Mouse (Mus musculus) cerebellum, adult (tissue): Measurements from ENCODE around the gene Rpl27.
"Not testable (repeated sequence)": the region's sequence is repeated elsewhere in the genome, so short reads cannot be mapped to it uniquely, and the experiment has no call there.

ENCODE experiments used
- ATAC-seq: cut with Nextera tagmentation; 2 replicates; pipeline ENCODE4 v1.9.2; 2017; ENCODE audit warnings: mild to moderate bottlenecking, moderate library complexity, mixed read lengths; ENCODE audit not compliant: insufficient number of reproducible peaks, low FRiP score, low TSS enrichment

Gene Rpl27

GRCm38 (mm10) chr11:101446860-101447259, 4.8 kb downstream of the Rpl27 start:
- not testable (repeated sequence) for ATAC-seq

DNA sequence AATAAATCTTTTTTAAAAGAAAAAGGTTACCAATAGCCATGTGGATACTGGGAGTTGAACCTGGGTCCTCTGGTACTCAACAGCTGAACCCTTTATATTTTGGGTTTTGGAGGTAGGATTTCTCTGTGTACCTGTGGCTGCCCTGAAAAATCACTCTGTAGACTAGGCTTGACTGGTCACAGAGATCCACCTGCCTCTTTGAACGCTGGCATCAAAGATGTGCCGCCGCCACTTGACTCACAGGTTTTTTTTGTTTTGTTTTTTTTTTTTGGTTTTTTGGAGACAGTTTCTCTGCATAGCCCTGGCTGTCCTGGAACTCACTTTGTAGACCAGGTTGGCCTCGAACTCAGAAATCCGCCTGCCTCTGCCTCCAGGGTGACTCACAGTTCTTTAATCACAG, 5.7 kb downstream of the Rpl27 start:
- ATAC-seq = no peak

DNA sequence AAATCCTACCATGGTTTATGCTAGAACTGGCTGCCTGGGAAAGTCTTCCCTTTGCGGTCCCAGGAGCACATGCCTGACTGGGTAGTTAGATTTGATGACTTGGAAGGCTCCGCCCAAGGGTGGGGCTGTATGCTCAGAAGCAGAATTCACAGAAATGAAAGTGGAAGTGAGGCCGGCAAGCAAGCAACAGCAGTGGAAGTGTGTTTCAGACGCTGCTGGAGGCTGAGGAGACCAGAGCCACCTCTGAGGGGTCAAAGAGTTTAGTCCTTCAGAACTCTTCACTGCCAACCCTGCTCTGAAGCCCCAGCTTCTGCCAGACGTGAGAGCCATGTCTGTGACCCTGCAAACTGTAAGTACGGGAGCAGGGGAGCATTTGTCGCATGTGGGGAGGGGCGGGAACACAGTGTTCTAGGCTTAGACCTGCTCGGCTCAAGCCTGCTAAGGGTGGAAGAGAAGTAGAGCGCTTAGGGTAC, 6.2 kb downstream of the Rpl27 start, which contains the start of gene Ifi35:
Ifi35 (plus strand) TSS at position 134 of the 473 bp plus-strand sequence.
- no peak for ATAC-seq

DNA sequence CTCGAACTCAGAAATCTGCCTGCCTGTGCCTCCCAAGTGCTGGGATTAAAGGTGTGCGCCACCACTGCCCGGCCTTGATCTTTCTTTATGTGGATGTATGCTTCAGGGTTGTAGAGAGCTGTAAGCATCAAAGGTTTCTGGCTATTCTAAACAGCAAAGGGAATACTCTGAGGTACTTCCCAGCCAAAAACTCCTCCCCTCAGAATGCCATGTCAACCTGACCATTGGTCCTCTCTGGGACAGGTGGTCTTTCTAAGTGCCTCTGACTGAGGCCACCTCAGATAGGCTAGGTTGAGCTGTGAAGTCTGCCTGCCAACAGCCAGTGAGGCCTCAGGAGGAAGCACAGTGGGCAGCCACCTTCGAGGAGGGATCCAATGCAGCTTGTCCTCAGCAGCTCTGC, 6.8 kb downstream of the Rpl27 start:
- ATAC-seq = no peak

DNA sequence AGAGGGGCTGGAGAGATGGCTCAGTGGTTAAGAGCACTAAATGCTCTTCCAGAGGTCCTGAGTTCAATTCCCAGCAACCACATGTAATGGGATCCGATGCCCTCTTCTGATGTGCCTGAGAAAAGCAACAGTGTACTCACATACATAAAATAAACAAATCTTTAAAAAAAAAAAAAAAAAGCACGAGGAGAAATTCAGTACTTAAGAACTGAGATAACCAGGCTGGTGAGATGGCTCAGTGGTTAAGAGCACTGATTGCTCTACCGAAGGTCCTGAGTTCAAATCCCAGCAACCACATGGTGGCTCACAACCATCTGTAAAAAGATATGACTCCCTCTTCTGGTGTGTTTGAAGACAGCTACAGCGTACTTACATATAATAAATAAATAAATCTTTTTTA, 7.5 kb downstream of the Rpl27 start:
- ATAC-seq = not testable (repeated sequence)

DNA sequence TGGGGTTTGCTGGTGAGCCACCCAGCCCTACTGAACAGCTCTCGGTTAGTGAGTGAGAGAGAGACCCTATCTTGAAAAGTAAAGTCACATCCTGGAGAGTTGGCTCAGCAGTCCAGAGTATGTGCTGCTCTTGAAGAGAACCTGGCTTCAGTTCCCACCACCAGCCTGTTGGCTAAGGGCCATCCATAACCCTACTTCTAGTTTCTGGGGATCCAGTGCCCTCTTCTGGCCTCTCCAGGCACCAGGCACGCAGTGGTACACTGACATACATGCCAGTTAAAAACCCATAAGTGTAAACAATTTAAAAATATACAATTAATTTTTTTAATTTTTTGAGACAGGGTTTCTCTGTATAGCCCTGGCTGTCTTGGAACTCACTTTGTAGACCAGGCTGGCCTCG, 8.3 kb downstream of the Rpl27 start:
- no peak for ATAC-seq

DNA sequence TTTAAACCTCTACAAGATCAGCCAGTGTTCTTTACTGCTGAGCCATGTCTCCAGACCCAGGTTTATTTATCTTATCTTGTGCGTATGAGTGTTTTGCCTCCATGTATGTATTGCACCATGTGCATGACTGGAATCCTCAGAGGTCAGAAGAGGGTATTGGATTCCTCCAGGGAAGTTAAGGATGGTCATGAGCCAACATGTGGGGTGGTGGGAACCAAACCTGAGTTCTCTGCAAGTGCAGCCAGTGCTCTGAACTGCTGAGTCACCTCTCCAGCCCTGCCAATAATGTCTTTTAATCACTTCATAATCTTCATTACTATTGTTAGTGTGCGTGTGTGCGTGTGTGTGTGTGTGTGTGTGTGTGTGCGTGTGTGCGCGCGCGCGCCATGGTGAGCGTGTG, 9.4 kb downstream of the Rpl27 start:
- ATAC-seq = no peak

- no peak for ATAC-seq
Measured at GRCm38 (mm10) chr11:101452093-101452774, 10.1 kb downstream of the Rpl27 start.

DNA sequence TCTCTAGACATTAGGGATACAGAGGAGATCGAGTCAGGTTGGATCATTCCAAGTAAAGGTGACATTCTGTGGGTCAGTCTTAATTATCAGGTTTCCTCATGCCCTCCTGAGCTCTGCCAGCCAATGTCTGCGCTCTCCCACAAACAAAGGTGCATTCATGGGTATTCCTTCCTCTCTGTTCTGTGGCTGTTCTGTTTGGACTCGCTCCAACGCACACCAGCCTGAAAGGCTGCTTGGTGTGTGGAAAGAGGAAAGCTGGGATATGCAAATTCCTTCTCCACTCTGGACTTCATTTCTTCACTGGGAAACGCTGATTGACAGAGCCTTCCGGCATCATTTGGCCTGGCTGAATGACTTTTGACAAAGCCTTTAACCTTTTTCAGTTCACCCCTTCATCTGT, 12.6 kb downstream of the Rpl27 start:
- no peak for ATAC-seq

DNA sequence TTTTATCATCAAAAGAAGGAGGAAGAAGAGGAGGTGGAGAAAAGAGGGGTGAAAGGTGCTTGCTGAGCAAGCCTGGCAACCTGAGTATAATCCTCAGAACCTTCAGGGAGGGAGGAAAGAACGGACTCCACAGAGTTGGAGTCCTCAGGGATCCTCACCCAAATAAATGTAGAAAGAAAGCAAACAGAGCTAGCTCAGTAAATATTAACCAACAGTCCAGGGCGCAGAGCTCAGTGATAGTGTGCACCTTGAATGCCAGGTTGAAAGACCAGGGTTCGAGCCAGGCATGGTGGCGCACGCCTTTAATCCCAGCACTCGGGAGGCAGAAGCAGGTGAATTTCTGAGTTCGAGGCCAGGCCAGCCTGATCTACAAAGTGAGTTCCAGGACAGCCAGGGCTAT, 13.5 kb downstream of the Rpl27 start:
- ATAC-seq = no peak

GRCm38 (mm10) chr11:101457631-101458030, 15.5 kb downstream of the Rpl27 start:
- no peak for ATAC-seq

- ATAC-seq = no peak
Measured at GRCm38 (mm10) chr11:101458217-101458616, 16.1 kb downstream of the Rpl27 start.

GRCm38 (mm10) chr11:101459716-101460115, 17.6 kb downstream of the Rpl27 start:
- no peak for ATAC-seq

GRCm38 (mm10) chr11:101460321-101460720, 18.2 kb downstream of the Rpl27 start:
- ATAC-seq = no peak

DNA sequence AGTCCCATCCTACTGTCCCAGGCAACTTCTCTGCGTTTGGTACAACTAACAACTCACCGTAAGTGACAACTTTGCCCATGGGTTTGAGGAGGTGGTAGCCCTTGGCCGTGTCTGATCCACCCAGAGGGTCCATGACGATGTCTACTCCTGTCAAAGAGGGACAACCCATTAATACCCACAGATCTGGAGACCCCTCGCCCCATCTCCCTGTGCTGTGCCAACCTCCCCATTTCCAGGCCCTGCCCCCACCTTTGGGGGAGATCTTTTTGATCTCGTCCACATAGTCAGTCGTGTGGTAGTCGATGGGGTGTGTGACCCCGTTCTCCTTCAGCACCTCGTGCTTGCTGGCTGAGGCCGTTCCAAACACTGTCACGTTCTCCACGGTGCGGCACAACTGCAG, 20.0 kb downstream of the Rpl27 start:
- ATAC-seq = no peak

DNA sequence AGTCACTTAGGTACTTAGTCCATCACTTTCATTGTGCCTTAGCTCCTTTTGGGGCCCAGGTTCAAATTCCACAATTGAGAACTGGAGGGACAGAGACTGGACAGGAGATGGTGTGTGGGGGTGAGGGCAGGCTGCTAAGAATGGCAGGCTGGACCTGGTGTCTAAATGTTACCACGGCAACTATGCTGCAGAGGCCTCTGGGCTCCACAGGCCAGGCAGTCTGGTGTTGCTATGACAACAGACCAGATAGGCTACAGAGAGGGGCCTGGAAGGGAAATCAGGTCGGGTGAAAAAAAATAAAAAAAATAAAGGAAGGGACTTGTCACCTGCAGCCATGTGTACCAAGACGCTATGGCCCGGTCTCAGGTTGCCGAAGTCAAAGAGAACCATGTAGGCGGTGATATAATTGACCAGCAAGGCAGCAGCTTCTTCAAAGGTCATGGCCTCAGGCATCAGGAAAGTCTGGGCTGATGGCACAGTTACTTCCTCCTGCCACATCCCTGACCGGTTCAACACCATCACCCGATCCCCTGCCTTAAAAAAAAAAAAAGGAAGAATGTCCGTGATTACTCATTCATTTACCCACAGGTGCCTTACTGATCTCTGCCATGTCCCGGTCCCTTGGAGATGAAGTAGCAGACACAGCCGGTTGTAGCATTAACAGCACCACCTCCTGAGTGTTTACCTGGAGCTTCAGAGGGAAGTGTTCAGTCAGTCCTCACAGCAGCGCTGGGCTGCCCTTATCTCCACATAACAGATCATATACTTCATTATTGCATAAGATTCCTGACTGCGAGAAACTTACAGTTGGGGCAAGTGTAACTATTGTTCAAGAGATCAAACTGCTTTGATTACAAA, 20.7 kb downstream of the Rpl27 start:
- ATAC-seq = no peak

DNA sequence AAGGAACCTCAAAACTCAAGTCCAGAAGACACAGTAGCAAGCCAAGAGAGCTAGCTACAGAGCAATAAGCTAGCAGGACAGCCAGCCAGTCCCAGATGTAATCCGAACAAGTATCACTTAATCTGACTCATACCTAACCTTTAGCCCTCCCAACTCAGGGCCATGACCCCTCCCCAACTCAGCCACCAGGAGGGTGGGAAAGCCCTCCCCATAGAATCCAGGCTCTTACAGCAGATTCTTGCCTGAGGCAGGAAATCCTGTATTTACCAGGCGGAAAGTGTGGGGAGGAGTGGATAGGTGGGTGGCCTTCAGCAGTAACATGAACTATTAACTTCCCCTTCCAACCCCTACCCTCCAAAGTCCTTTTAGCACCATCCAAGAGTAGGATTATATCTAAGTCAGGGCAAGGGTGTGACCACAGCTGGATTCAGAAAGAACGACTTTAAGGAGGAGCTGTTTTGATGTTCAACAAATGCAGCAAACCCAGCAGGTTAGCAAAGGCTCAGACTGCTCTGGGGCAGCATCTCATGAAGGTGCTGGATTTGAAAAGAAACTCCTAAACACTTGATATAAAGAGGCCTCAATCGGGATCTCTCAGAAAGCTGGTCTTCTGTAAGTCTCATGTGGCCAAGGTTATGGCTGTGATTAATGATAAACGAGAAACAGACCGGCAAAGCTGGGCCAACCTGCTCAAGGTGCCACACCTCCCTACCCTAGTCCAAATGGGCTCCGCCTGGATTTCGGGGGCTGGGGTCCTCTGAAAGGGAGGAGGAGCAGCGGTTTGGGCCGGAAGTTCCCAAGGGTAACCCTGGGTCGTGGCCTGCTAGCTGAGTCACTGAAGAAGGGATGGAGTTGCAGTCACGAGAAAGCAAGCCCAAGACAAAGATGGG, 22.4 kb downstream of the Rpl27 start, which contains the start of gene Rnd2:
Rnd2 (plus strand) TSS at position 789 of the 890 bp plus-strand sequence.
- no peak for ATAC-seq

DNA sequence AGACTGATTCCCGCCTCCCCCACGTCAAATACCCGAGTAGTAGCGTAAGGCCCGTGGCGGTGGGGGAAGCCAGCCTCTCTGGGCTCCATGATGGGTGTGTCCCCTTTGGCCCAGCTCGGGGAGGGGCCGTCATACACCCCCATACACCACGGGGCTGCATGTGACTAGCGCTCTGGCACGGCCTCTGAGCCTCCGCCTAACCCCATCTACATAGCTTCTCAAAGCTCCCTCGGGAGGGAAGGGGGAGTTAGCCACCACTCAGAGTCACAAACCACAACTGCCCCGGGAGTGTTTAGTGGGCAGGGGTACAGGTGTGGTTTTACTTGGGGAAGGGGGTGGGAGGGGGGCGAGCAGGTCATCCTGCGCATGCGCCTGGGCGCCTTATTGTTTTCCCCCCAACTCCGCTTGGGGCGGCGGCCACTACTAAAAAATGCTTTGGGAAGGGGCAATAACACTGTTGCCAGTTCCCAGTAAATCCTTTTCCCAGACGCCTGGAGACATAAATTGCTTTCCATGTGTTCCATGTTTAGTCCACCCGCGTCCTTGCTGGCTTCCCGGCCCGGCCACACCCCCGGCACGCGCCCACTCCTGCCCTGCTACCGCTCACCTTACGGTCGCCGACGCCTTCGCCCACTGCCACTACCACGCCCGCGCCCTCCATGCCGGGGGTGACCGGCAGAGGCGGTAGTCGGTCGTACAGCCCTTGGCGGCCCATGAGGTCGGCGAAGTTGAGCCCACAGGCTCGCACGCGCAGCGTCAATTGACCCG, 23.2 kb downstream of the Rpl27 start:
- no peak for ATAC-seq

DNA sequence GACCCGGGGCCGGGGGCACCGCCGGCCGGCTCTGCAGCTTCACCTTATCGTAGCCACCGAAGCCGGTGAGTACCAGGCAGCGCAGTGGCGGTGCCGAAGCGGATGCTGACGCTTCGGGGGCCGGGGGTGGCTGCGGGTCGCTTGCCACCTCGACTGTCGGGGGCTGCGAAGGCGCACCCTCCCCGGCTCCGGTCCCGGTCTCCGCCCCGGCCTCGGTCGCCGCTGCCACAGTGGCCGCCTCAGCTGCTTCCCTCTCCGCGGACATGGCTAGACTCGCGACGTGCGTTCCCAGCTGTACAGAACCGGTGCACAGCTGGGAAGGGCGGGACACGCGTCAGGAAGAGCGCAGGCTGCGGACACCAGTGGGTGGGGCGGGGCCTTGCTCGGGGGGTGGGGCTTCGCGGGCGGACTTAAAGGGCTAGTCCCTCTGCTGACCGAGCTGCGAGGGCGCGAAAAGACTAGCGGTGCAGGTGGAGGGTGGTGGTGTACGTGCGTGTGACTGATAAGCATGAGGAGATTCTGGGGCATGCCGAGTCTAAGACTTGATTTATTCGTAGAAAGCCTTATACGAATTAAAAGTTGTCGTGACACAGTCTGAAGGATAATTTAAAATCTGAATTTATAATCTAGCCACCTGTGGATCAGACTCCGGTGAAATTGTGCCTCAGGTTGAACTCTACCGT, 23.9 kb downstream of the Rpl27 start, which contains the start of gene Vat1:
Vat1 (minus strand) TSS at position 362 of the 683 bp plus-strand sequence.
- no peak for ATAC-seq
